Mouse (Mus musculus) spleen, postnatal 14 days (tissue): ENCODE data around the gene Npepps.
"Not testable (repeated sequence)": the region's sequence is repeated elsewhere in the genome, so short reads cannot be mapped to it uniquely, and the experiment has no call there.

Experiments
- DNase-seq, 2 experiments: peaks; one replicate each; pipeline ENCODE4 v3.0.0; 2021 to 2022; ENCODE audit warnings: low spot score in 2 of 2

Npepps gene

GRCm38 (mm10) chr11:97280216-97280861 is at the start of gene Npepps:
Gene Npepps, minus strand, starts transcription at chr11:97280638.
- DNase-seq: peak; percentile 65 to 75

- DNase-seq: peak in 1 of 2 experiments; percentile 49
Measured at GRCm38 (mm10) chr11:97328148-97328547, 47.7 kb upstream of the Npepps start.

- DNase-seq: no peak
Measured at GRCm38 (mm10) chr11:97325224-97325623, 44.8 kb upstream of the Npepps start.

GRCm38 (mm10) chr11:97321894-97322600 is 41.6 kb upstream of the Npepps start:
- DNase-seq: not testable (repeated sequence)

- DNase-seq: no peak
Measured at GRCm38 (mm10) chr11:97321197-97321596, 40.8 kb upstream of the Npepps start.

- DNase-seq: peak; percentile 96 to 98
Measured at GRCm38 (mm10) chr11:97315504-97316503, 35.4 kb upstream of the Npepps start, which contains the start of gene Mrpl45. Gene Mrpl45, plus strand, starts transcription at chr11:97315716.

- no peak for DNase-seq
Measured at GRCm38 (mm10) chr11:97314751-97315503, 34.5 kb upstream of the Npepps start.

GRCm38 (mm10) chr11:97314110-97314509 is 33.7 kb upstream of the Npepps start:
- DNase-seq: no peak

GRCm38 (mm10) chr11:97312871-97313270 is 32.4 kb upstream of the Npepps start:
- DNase-seq: not testable (repeated sequence)

GRCm38 (mm10) chr11:97310895-97311631 is 30.6 kb upstream of the Npepps start:
- no peak for DNase-seq

GRCm38 (mm10) chr11:97309911-97310571 is 29.6 kb upstream of the Npepps start:
- DNase-seq: peak in 1 of 2 experiments; percentile 36

- DNase-seq: no peak
Measured at GRCm38 (mm10) chr11:97309451-97309836, 29.0 kb upstream of the Npepps start.

- no peak for DNase-seq
Measured at GRCm38 (mm10) chr11:97308806-97309450, 28.5 kb upstream of the Npepps start.

- no peak for DNase-seq
Measured at GRCm38 (mm10) chr11:97307294-97308069, 27.0 kb upstream of the Npepps start.

- no peak for DNase-seq
Measured at GRCm38 (mm10) chr11:97304631-97305030, 24.2 kb upstream of the Npepps start.

- no peak for DNase-seq
Measured at GRCm38 (mm10) chr11:97302231-97302781, 21.9 kb upstream of the Npepps start.

GRCm38 (mm10) chr11:97301406-97301805 is 21.0 kb upstream of the Npepps start:
- no peak for DNase-seq

GRCm38 (mm10) chr11:97299939-97300338 is 19.5 kb upstream of the Npepps start:
- no peak for DNase-seq
